Mouse (Mus musculus) midbrain, embryonic 11.5 days (tissue): ENCODE measurements around the gene Zfp46. TPM values are rescaled to one million over a fixed set of nuclear protein-coding genes. Genes with fewer than 3 reads are reported as not detected.

ENCODE experiments used
- ATAC-seq: fragments of 200-750 bp; cut with Nextera tagmentation; 2 replicates; pipeline ENCODE4 v1.8.0; 2017; ENCODE audit warnings: moderate TSS enrichment, moderate library complexity; ENCODE audit not compliant: low FRiP score
- DNase-seq: peaks from one replicate; pipeline ENCODE4 v3.0.0; 2015; ENCODE audit warnings: low spot score; ENCODE audit errors: missing footprints
- H3K27ac ChIP-seq: fragments of 300-500 bp; sonication (generic); 2 replicates; pipeline ENCODE4 v1.5.1; 2014; ENCODE audit warnings: low read depth, low read length
- H3K27me3 ChIP-seq: fragments of 300-500 bp; sonication (generic); 2 replicates; pipeline ENCODE4 v1.6.1; 2014; ENCODE audit warnings: mild to moderate bottlenecking, low read length, moderate library complexity, mixed read lengths; ENCODE audit not compliant: control insufficient read depth, insufficient read depth
- H3K36me3 ChIP-seq: fragments of 300-500 bp; sonication (generic); 2 replicates; pipeline ENCODE4 v1.6.1; 2014; ENCODE audit warnings: mild to moderate bottlenecking, low read length, moderate library complexity, mixed read lengths; ENCODE audit not compliant: control insufficient read depth, insufficient read depth
- H3K4me1 ChIP-seq: fragments of 300-500 bp; sonication (generic); 2 replicates; pipeline ENCODE4 v1.6.1; 2014; ENCODE audit warnings: low read length; ENCODE audit not compliant: control insufficient read depth, insufficient read depth
- H3K4me2 ChIP-seq: fragments of 300-500 bp; sonication (generic); 2 replicates; pipeline ENCODE4 v1.6.1; 2014; ENCODE audit warnings: mild to moderate bottlenecking, moderate library complexity
- H3K4me3 ChIP-seq: fragments of 300-500 bp; sonication (generic); 2 replicates; pipeline ENCODE4 v1.5.1; 2014; ENCODE audit warnings: low read depth, low read length
- H3K9ac ChIP-seq: fragments of 300-500 bp; sonication (generic); 2 replicates; pipeline ENCODE4 v1.6.1; 2014; ENCODE audit warnings: low read length
- H3K9me3 ChIP-seq: fragments of 300-500 bp; sonication (generic); 2 replicates; pipeline ENCODE4 v1.6.1; 2016; ENCODE audit warnings: low read length; ENCODE audit not compliant: control insufficient read depth
- WGBS: fragments of 180-500 bp; shearing (Covaris S2); extraction: QIAGEN DNeasy Blood & Tissue Kit; methylation state at CpG from one replicate; pipeline ENCODE4 v1.1.7; 2014; 5-methylcytosine and 5-hydroxymethylcytosine counted together
- polyA plus RNA-seq: library from polyadenylated mRNA; unstranded; fragments of >200 nt; fragmentation: Nextera tagmentation; extraction: Ambion mirVana; gene quantifications from 2 replicates; pipeline ENCODE4 v1.2.1, GENCODE M21; 2014

Gene Zfp46
- polyA plus RNA-seq, 1 experiment from 2014 or later = 29.7 TPM

DNA sequence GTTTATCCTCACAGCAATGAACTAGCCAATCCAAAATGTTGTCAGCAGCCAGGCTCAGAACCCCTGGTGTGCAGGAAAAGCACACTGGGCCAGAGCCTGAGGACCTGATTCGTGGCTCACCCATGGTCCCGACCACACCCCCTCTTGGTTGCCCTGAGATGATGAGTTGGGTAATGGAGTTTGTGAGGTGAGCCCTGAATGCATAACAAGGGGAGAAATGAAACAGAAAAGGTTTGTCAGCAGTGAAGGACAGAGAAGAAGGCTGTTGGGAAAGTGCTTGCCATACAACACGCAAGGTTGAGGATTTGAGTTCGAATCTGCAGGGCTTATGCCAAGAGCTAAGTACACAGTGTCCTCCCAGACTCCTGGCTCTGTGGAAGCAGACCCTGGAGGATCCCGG, 38.8 kb upstream of the Zfp46 start:
- Histone ChIP-seq H3K27ac (no peak overlapping the region), H3K4me2 (no peak overlapping the region), H3K27me3 (peaks cover 57% of the 10 kb centered on the region), H3K9me3 (no peaks in the 10 kb centered on the region), H3K36me3 (no peaks in the 10 kb centered on the region), H3K4me1 (peaks cover 30% of the 10 kb centered on the region), H3K9ac (no peak overlapping the region), H3K4me3 (no peak overlapping the region)
- ATAC-seq (no peak), DNase-seq (no peak)
- WGBS = 33% methylated on average over 5 of the region's 5 CpGs

DNA sequence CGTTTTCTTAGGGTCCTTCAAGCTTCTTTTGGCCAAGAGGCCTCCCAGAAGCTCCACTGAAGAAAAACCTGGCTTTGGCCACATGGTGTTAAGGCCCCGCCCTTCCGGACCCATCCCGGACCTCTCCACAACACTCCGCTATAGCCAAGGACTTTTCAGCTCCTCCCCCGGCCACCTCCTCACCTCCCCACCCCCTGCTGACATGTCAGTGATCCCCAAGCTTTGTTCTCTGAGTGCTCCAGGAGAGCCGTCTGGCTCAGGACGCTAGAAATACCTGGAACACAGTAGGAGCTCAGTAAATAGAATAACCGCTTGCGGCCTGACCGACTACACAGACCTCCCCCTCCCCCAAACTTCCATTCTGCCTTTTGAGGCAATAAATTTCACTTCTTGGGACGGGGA, 37.9 kb upstream of the Zfp46 start:
- Histone ChIP-seq H3K27me3 (peaks cover 57% of the 10 kb centered on the region), H3K9ac (no peak overlapping the region), H3K4me1 (peaks cover 27% of the 10 kb centered on the region), H3K9me3 (no peaks in the 10 kb centered on the region), H3K4me2 (0 out of 2 replicates have a peak overlapping the region, but pooled peaks have one; percentile 6), H3K27ac (no peak overlapping the region), H3K4me3 (no peak overlapping the region), H3K36me3 (no peaks in the 10 kb centered on the region)
- DNase-seq (peak; percentile 90), ATAC-seq (no peak)
- WGBS = 1% methylated on average over 12 of the region's 12 CpGs

DNA sequence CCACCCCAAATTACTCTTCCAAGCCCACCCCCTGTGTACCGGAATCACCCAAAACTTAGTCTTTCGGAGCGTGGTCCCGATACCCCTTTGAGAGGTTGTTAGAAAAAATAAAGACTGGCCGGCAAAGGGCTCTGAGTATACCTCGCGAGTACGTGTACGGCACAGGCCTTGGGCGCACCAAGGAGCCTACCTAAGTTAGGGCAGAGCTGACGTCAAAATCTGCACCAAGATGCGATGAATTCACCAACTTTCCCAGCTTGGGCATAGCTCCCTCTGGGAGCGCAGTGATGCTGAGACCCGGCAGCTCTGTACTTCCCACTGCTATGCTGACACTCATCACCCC, 37.1 kb upstream of the Zfp46 start:
- ATAC-seq (0 out of 2 replicates have a peak, but pooled peaks have one; percentile 2), DNase-seq (peak; percentile 93)
- peaks cover 27% of the 10 kb centered on the region for H3K4me1 ChIP-seq
- WGBS = under 1% methylated on average over 14 of the region's 14 CpGs
- H3K4me3 ChIP-seq = peak overlapping the region; percentile 35
- peaks cover 59% of the 10 kb centered on the region for H3K27me3 ChIP-seq
- peak overlapping the region; percentile 66 for H3K4me2 ChIP-seq
- H3K36me3 ChIP-seq = no peaks in the 10 kb centered on the region
- no peaks in the 10 kb centered on the region for H3K9me3 ChIP-seq
- H3K27ac ChIP-seq = no peak overlapping the region
- no peak overlapping the region for H3K9ac ChIP-seq

DNA sequence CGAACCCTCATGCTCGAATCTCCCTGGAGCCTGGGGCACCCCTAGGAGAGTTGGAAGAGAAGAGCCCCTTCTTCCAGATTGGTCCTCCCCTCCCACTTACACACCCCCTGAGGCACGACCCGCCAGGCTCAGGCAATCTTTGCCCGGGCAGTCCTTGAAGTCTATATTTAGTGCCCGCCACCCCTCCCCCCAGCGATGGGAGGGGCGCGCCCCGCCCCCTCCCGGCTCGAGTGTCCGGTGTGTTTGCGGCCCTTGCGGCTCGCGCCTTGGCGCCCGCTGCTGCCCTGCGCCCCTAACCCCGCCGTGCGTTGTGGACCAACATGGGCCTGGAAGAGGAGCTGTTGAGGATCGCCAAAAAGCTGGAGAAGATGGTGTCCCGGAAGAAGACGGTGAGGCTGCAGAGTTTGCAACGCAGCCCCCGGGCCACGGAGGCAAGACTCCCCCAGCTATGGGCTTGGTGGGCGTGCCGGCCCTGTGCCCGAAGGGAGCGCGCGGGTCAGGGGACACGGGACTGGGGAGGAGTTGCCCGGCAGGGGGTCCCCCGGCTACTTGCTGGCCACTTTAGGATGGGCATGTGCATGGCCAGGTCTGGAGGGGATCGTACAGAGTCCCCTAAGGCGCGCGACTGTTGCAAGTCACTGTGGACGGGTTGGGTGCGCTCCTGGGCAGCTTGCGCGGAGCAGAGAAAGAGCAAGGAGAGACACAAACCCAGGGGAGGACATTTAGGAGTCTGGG, 36.6 kb upstream of the Zfp46 start, which contains the start of gene Tcea3:
Gene Tcea3 (plus strand): TSS at position 1 of the 735 bp plus-strand sequence.
- H3K36me3 ChIP-seq = no peaks in the 10 kb centered on the region
- H3K4me2 ChIP-seq = peak within 1 kb of the TSS; percentile 66
- H3K9me3 ChIP-seq = no peaks in the 10 kb centered on the region
- peak; percentile 48 for ATAC-seq
- peak; percentile 94 for DNase-seq
- H3K9ac ChIP-seq = peak within 1 kb of the TSS; percentile 20; the same call in 1 of the 2 replicates
- no peak within 1 kb of the TSS for H3K27ac ChIP-seq
- 0% methylated on average over 46 of the region's 46 CpGs for WGBS
- H3K27me3 ChIP-seq = peaks cover 59% of the 10 kb centered on the region
- peak within 1 kb of the TSS; percentile 35 for H3K4me3 ChIP-seq
- peaks cover 27% of the 10 kb centered on the region for H3K4me1 ChIP-seq

DNA sequence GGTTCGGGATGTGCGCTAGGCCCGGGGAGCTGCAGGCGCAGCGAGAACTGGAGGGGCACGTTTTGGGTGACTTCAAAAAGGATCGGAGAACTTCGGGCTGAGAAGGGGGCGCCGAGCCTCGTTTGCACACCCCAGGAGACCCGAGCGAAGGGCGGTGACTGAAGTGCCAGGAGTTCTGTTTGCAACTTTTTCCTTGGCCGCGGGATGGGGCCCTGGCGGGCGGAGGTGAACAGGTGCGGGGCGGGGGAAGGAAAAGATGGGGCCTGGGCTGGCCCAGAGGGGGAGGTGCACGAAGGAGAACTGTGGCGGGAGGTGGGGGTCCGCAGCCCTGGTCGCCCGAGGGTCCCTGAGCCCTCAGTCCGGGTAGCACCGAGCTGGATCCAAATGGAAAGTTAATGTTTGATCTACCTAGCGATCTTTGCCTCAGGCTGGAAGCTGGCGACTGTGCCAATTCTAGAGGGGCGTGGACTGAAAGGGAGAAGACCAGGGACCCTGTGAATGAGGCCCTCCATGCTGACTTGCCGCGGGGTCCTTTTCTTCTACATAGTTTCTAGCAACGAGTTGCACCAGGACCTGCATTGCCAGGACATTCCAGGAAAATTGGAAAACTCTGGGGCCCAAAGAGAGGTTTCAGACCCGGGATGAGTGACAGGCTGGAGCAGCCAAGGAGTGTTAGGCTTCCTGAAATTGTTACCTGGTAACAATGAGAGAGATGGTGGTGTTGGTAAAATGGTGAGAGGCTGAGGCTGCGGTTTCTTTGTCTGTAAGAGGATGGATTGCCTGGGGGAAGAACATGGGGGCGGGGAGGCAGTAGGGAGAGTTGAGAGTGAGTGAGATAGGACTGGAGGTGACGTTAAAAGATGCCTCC, 35.8 kb upstream of the Zfp46 start:
- Histone ChIP-seq H3K4me1 (peaks cover 27% of the 10 kb centered on the region), H3K36me3 (no peaks in the 10 kb centered on the region), H3K9ac (peak overlapping the region; percentile 20; the same call in 1 of the 2 replicates), H3K27me3 (peaks cover 59% of the 10 kb centered on the region), H3K4me2 (peak overlapping the region; percentile 66), H3K27ac (no peak overlapping the region), H3K4me3 (peak overlapping the region; percentile 35), H3K9me3 (no peaks in the 10 kb centered on the region)
- ATAC-seq = no peak
- under 1% methylated on average over 36 of the region's 37 CpGs for WGBS
- peak; percentile 91 for DNase-seq

DNA sequence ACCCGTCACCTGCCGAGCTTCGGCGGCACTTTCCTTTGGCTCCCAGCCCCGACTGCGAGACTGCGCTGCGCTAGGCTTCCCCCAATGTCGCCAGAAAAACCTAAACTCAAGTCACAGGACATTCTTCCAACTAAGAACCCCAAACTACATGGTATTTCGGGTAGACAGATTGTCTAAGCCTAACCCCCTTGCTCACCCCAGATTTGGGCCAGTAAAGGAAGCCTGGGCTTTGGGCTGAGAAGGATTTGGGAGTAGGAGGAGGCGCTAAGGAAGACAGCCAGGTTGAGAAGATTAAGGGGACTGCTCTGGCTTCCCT, 35.2 kb upstream of the Zfp46 start:
- WGBS = 2% methylated on average over 11 of the region's 11 CpGs
- peaks cover 56% of the 10 kb centered on the region for H3K27me3 ChIP-seq
- H3K4me1 ChIP-seq = peaks cover 27% of the 10 kb centered on the region
- H3K27ac ChIP-seq = no peak overlapping the region
- no peak overlapping the region for H3K4me2 ChIP-seq
- H3K9me3 ChIP-seq = no peaks in the 10 kb centered on the region
- no peaks in the 10 kb centered on the region for H3K36me3 ChIP-seq
- no peak for ATAC-seq
- no peak overlapping the region for H3K9ac ChIP-seq
- DNase-seq = peak; percentile 90
- H3K4me3 ChIP-seq = no peak overlapping the region

DNA sequence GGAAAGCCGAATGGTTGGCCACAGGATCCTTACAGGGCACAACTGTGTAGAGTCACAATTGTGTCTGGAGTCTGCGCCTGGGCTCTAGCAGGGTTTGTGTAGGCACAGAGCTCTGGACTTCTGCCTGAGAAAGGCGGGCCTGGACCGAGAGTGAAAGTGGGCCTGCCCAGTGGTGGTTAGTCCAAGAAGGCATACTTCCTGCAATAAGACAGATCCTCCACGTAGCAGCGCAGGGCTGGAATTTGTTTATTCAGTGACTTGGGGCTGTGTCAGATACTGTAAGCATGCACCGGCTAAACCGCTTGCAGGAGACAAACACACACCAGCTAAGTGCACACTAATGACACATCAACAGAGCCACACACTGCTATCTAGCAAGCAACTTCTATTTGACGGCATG, 34.7 kb upstream of the Zfp46 start:
- Histone ChIP-seq H3K4me2 (no peak overlapping the region), H3K27ac (no peak overlapping the region), H3K4me1 (peaks cover 27% of the 10 kb centered on the region), H3K9me3 (no peaks in the 10 kb centered on the region), H3K9ac (no peak overlapping the region), H3K36me3 (no peaks in the 10 kb centered on the region), H3K27me3 (peaks cover 56% of the 10 kb centered on the region), H3K4me3 (no peak overlapping the region)
- WGBS = 44% methylated on average over 9 of the region's 9 CpGs
- no peak for ATAC-seq
- no peak for DNase-seq

DNA sequence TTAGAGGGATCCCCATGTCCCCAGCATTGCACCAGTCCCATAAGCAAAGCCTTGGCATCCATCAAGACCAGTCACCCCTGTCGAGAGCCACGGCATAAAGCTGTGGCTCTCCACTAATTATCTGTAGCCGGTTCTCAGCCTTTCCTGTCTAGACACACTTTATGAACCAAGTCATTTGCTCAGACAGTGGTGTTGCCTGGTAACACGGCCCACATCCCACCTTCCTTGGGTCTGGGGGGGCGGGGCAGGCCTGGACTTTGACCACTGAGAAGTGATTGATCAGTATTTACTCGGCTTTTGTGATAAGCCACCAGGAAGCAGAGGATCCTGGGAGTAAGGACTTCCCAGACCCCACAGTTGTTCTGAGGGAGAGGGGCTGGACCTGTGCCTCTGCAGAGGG, 28.6 kb upstream of the Zfp46 start:
- DNase-seq (no peak), ATAC-seq (no peak)
- WGBS = 73% methylated on average over 6 of the region's 6 CpGs
- Histone ChIP-seq H3K27me3 (peaks cover 2% of the 10 kb centered on the region; the same call in 1 of the 2 replicates), H3K4me3 (no peak overlapping the region), H3K4me1 (peaks cover 5% of the 10 kb centered on the region; the same call in 1 of the 2 replicates), H3K27ac (no peak overlapping the region), H3K4me2 (no peak overlapping the region), H3K9ac (no peak overlapping the region), H3K9me3 (no peaks in the 10 kb centered on the region), H3K36me3 (no peaks in the 10 kb centered on the region)

DNA sequence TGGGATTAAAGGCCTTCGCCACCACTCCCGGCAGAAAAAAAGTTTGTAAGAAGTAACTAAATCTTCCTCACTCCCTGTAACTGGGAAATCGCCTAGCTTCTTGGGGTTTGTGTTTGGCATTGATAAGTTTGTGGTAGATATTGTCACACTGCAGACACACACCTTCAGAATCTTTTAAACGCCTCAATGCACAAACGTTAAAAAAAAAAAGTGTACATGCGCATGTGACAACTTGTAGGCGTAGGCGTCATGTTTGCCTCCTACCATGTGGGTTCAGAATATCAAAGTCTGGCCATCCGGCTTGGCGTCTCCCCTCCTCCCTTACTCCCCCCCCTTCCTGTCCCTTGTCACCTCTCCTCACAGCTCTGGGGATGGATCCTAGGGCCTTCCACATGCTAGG, 27.8 kb upstream of the Zfp46 start:
- H3K9ac ChIP-seq = no peak overlapping the region
- peaks cover 5% of the 10 kb centered on the region; the same call in 1 of the 2 replicates for H3K4me1 ChIP-seq
- no peak for ATAC-seq
- H3K9me3 ChIP-seq = no peaks in the 10 kb centered on the region
- H3K27ac ChIP-seq = no peak overlapping the region
- peaks cover 2% of the 10 kb centered on the region; the same call in 1 of the 2 replicates for H3K27me3 ChIP-seq
- 85% methylated on average over 10 of the region's 10 CpGs for WGBS
- no peaks in the 10 kb centered on the region for H3K36me3 ChIP-seq
- DNase-seq = peak; percentile 84
- H3K4me2 ChIP-seq = no peak overlapping the region
- H3K4me3 ChIP-seq = no peak overlapping the region
